Mouse (Mus musculus) hindbrain, embryonic 13.5 days (tissue): ENCODE measurements around the gene Trmt2b. TPM values are rescaled to one million over a fixed set of nuclear protein-coding genes. Genes with fewer than 3 reads are reported as not detected.

ENCODE experiments used
- ATAC-seq: fragments of 200-750 bp; cut with Nextera tagmentation; 2 replicates; pipeline ENCODE4 v1.8.0; 2017; ENCODE audit warnings: moderate TSS enrichment; ENCODE audit not compliant: low FRiP score
- H3K27ac ChIP-seq: fragments of 300-500 bp; sonication (generic); 2 replicates; pipeline ENCODE4 v1.5.1; 2015; ENCODE audit warnings: inconsistent platforms, mild to moderate bottlenecking, moderate library complexity
- H3K27me3 ChIP-seq: fragments of 300-500 bp; sonication (generic); 2 replicates; pipeline ENCODE4 v1.6.1; 2015; ENCODE audit warnings: mild to moderate bottlenecking, inconsistent platforms
- H3K36me3 ChIP-seq: fragments of 300-500 bp; sonication (generic); 2 replicates; pipeline ENCODE4 v1.6.1; 2015; ENCODE audit warnings: mild to moderate bottlenecking, inconsistent platforms
- H3K4me1 ChIP-seq: fragments of 300-500 bp; sonication (generic); replicated peaks from 2 replicates; pipeline ENCODE4 v1.6.1; 2015; ENCODE audit warnings: inconsistent platforms
- H3K4me2 ChIP-seq: fragments of 300-500 bp; sonication (generic); 2 replicates; pipeline ENCODE4 v1.6.1; 2015; ENCODE audit warnings: inconsistent platforms, mild to moderate bottlenecking, moderate library complexity
- H3K4me3 ChIP-seq: fragments of 300-500 bp; sonication (generic); 2 replicates; pipeline ENCODE4 v1.5.1; 2015; ENCODE audit warnings: mild to moderate bottlenecking, inconsistent platforms
- H3K9ac ChIP-seq: fragments of 300-500 bp; sonication (generic); 2 replicates; pipeline ENCODE4 v1.6.1; 2015; ENCODE audit warnings: mild to moderate bottlenecking, inconsistent platforms
- H3K9me3 ChIP-seq: fragments of 300-500 bp; sonication (generic); 2 replicates; pipeline ENCODE4 v1.6.1; 2016; ENCODE audit warnings: inconsistent platforms
- WGBS: fragments of 180-500 bp; shearing (Covaris S2); methylation state at CpG from one replicate; pipeline ENCODE4 v1.1.7; 2015; 5-methylcytosine and 5-hydroxymethylcytosine counted together
- polyA plus RNA-seq: library from polyadenylated mRNA; unstranded; fragments of >200 nt; fragmentation: Nextera tagmentation; extraction: Ambion mirVana; gene quantifications from 2 replicates; pipeline ENCODE4 v1.2.1, GENCODE M21; 2015

Trmt2b gene
- polyA plus RNA-seq, 1 experiment from 2014 or later, result 6.0 TPM

- ATAC-seq, result peak; percentile 68; the same call in 1 of the 2 replicates
- Histone ChIP-seq H3K4me3 (no peak overlapping the region), H3K4me2 (no peak overlapping the region), H3K27me3 (peaks cover 47% of the 10 kb centered on the region), H3K9me3 (no peaks in the 10 kb centered on the region), H3K36me3 (no peaks in the 10 kb centered on the region), H3K27ac (no peak overlapping the region), H3K4me1 (no peaks in the 10 kb centered on the region), H3K9ac (no peak overlapping the region)
- 23% methylated on average over 4 of the region's 4 CpGs for WGBS
Observed at GRCm38 (mm10) chrX:134285791-134286190, 9.0 kb upstream of the Trmt2b start.

GRCm38 (mm10) chrX:134285102-134285501 lies 8.3 kb upstream of the Trmt2b start:
- no peaks in the 10 kb centered on the region for H3K36me3 ChIP-seq
- no peak overlapping the region for H3K27ac ChIP-seq
- no peak overlapping the region for H3K4me3 ChIP-seq
- H3K27me3 ChIP-seq, result peaks cover 41% of the 10 kb centered on the region
- no peak for ATAC-seq
- H3K9me3 ChIP-seq, result no peaks in the 10 kb centered on the region
- no peaks in the 10 kb centered on the region for H3K4me1 ChIP-seq
- H3K4me2 ChIP-seq, result no peak overlapping the region
- WGBS, result 80% methylated on average over 2 of the region's 2 CpGs
- no peak overlapping the region for H3K9ac ChIP-seq

- H3K4me1 ChIP-seq, result 0 out of 2 replicates have a peak, but pooled peaks cover 4% of the 10 kb centered on the region
- H3K36me3 ChIP-seq, result no peaks in the 10 kb centered on the region
- no peak for ATAC-seq
- no peak overlapping the region for H3K4me2 ChIP-seq
- no peak overlapping the region for H3K4me3 ChIP-seq
- peaks cover 34% of the 10 kb centered on the region for H3K27me3 ChIP-seq
- 90% methylated on average over 3 of the region's 3 CpGs for WGBS
- no peak overlapping the region for H3K9ac ChIP-seq
- no peaks in the 10 kb centered on the region for H3K9me3 ChIP-seq
- no peak overlapping the region for H3K27ac ChIP-seq
Observed at GRCm38 (mm10) chrX:134280531-134280930, 3.7 kb upstream of the Trmt2b start.

GRCm38 (mm10) chrX:134275715-134276114 lies 1.1 kb downstream of the Trmt2b start:
- Histone ChIP-seq H3K9me3 (no peaks in the 10 kb centered on the region), H3K4me1 (0 out of 2 replicates have a peak, but pooled peaks cover 4% of the 10 kb centered on the region), H3K4me3 (no peak overlapping the region), H3K27me3 (peaks cover 17% of the 10 kb centered on the region), H3K36me3 (no peaks in the 10 kb centered on the region), H3K27ac (no peak overlapping the region), H3K9ac (no peak overlapping the region), H3K4me2 (peak overlapping the region; percentile 51; the same call in 1 of the 2 replicates)
- WGBS, result 26% methylated on average over 6 of the region's 6 CpGs
- ATAC-seq, result no peak

GRCm38 (mm10) chrX:134262129-134262528 lies 14.7 kb downstream of the Trmt2b start:
- ATAC-seq, result peak; percentile 39; the same call in 1 of the 2 replicates
- H3K4me3 ChIP-seq, result no peak overlapping the region
- H3K36me3 ChIP-seq, result no peaks in the 10 kb centered on the region
- H3K4me1 ChIP-seq, result no peaks in the 10 kb centered on the region
- 68% methylated on average over 11 of the region's 11 CpGs for WGBS
- no peak overlapping the region for H3K27ac ChIP-seq
- no peak overlapping the region for H3K9ac ChIP-seq
- H3K27me3 ChIP-seq, result no peaks in the 10 kb centered on the region
- H3K9me3 ChIP-seq, result no peaks in the 10 kb centered on the region
- no peak overlapping the region for H3K4me2 ChIP-seq

- no peaks in the 10 kb centered on the region for H3K9me3 ChIP-seq
- no peaks in the 10 kb centered on the region for H3K4me1 ChIP-seq
- ATAC-seq, result no peak
- no peaks in the 10 kb centered on the region for H3K36me3 ChIP-seq
- no peaks in the 10 kb centered on the region for H3K27me3 ChIP-seq
- H3K9ac ChIP-seq, result no peak overlapping the region
- H3K4me2 ChIP-seq, result no peak overlapping the region
- H3K4me3 ChIP-seq, result no peak overlapping the region
- WGBS, result 49% methylated on average over 5 of the region's 5 CpGs
- H3K27ac ChIP-seq, result no peak overlapping the region
Observed at GRCm38 (mm10) chrX:134261191-134261590, 15.6 kb downstream of the Trmt2b start.

- Histone ChIP-seq H3K27ac (no peak overlapping the region), H3K4me2 (no peak overlapping the region), H3K9ac (no peak overlapping the region), H3K36me3 (no peaks in the 10 kb centered on the region), H3K4me1 (no peaks in the 10 kb centered on the region), H3K4me3 (no peak overlapping the region), H3K27me3 (no peaks in the 10 kb centered on the region), H3K9me3 (no peaks in the 10 kb centered on the region)
- no peak for ATAC-seq
- whole genome bisulfite sequencing, result 46% methylated on average over 2 of the region's 2 CpGs
Observed at GRCm38 (mm10) chrX:134248202-134248601, 28.6 kb downstream of the Trmt2b start.

- 92% methylated on average over 10 of the region's 10 CpGs for WGBS
- no peak overlapping the region for H3K27ac ChIP-seq
- H3K36me3 ChIP-seq, result no peaks in the 10 kb centered on the region
- H3K4me3 ChIP-seq, result no peak overlapping the region
- H3K9ac ChIP-seq, result no peak overlapping the region
- no peak overlapping the region for H3K4me2 ChIP-seq
- no peaks in the 10 kb centered on the region for H3K4me1 ChIP-seq
- no peak for ATAC-seq
- no peaks in the 10 kb centered on the region for H3K27me3 ChIP-seq
- H3K9me3 ChIP-seq, result no peaks in the 10 kb centered on the region
Observed at GRCm38 (mm10) chrX:134245946-134246345, 30.8 kb downstream of the Trmt2b start.

- no peaks in the 10 kb centered on the region for H3K27me3 ChIP-seq
- no peaks in the 10 kb centered on the region for H3K36me3 ChIP-seq
- H3K27ac ChIP-seq, result no peak overlapping the region
- no peak overlapping the region for H3K4me3 ChIP-seq
- no peak overlapping the region for H3K9ac ChIP-seq
- no peak for ATAC-seq
- no peaks in the 10 kb centered on the region for H3K4me1 ChIP-seq
- no peak overlapping the region for H3K4me2 ChIP-seq
- 94% methylated on average over 10 of the region's 10 CpGs for WGBS
- no peaks in the 10 kb centered on the region for H3K9me3 ChIP-seq
Observed at GRCm38 (mm10) chrX:134238266-134238665, 38.5 kb downstream of the Trmt2b start.

GRCm38 (mm10) chrX:134233048-134233447 lies 43.7 kb downstream of the Trmt2b start:
- Histone ChIP-seq H3K36me3 (no peaks in the 10 kb centered on the region), H3K4me3 (no peak overlapping the region), H3K4me1 (no peaks in the 10 kb centered on the region), H3K9ac (no peak overlapping the region), H3K27ac (no peak overlapping the region), H3K9me3 (no peaks in the 10 kb centered on the region), H3K27me3 (no peaks in the 10 kb centered on the region), H3K4me2 (no peak overlapping the region)
- no peak for ATAC-seq
- WGBS, result 87% methylated on average over 1 of the region's 1 CpGs

- no peak within 1 kb of the TSS for H3K9ac ChIP-seq
- WGBS, result 59% methylated on average over 4 of the region's 4 CpGs
- no peak within 1 kb of the TSS for H3K4me2 ChIP-seq
- 0 out of 2 replicates have a peak, but pooled peaks cover 4% of the 10 kb centered on the region for H3K27me3 ChIP-seq
- H3K27ac ChIP-seq, result no peak within 1 kb of the TSS
- H3K9me3 ChIP-seq, result no peaks in the 10 kb centered on the region
- no peak for ATAC-seq
- H3K36me3 ChIP-seq, result no peaks in the 10 kb centered on the region
- H3K4me1 ChIP-seq, result no peaks in the 10 kb centered on the region; the same call in 1 of the 2 replicates
- no peak within 1 kb of the TSS for H3K4me3 ChIP-seq
Observed at GRCm38 (mm10) chrX:134221856-134222255, 54.9 kb downstream of the Trmt2b start, which contains the start of gene Nox1. Gene Nox1 (minus strand): TSS chrX:134221956.

- no peak overlapping the region for H3K27ac ChIP-seq
- no peaks in the 10 kb centered on the region; the same call in 1 of the 2 replicates for H3K4me1 ChIP-seq
- no peak overlapping the region for H3K9ac ChIP-seq
- ATAC-seq, result no peak
- H3K4me3 ChIP-seq, result no peak overlapping the region
- WGBS, result 72% methylated on average over 3 of the region's 3 CpGs
- no peaks in the 10 kb centered on the region for H3K9me3 ChIP-seq
- H3K4me2 ChIP-seq, result no peak overlapping the region
- H3K27me3 ChIP-seq, result 0 out of 2 replicates have a peak, but pooled peaks cover 4% of the 10 kb centered on the region
- H3K36me3 ChIP-seq, result no peaks in the 10 kb centered on the region
Observed at GRCm38 (mm10) chrX:134220618-134221017, 56.2 kb downstream of the Trmt2b start.

GRCm38 (mm10) chrX:134218161-134218560 lies 58.6 kb downstream of the Trmt2b start:
- 56% methylated on average over 4 of the region's 4 CpGs for WGBS
- no peak overlapping the region for H3K27ac ChIP-seq

More at GRCm38 (mm10) chrX:134218161-134218560, 58.6 kb downstream of the Trmt2b start:
- no peaks in the 10 kb centered on the region for H3K27me3 ChIP-seq
- H3K36me3 ChIP-seq, result no peaks in the 10 kb centered on the region
- no peak overlapping the region for H3K9ac ChIP-seq
- H3K4me1 ChIP-seq, result no peaks in the 10 kb centered on the region; the same call in 1 of the 2 replicates
- no peak for ATAC-seq
- no peaks in the 10 kb centered on the region for H3K9me3 ChIP-seq
- no peak overlapping the region for H3K4me2 ChIP-seq
- no peak overlapping the region for H3K4me3 ChIP-seq
